Mouse (Mus musculus) spleen, adult 2 months (tissue): ENCODE measurements around the gene Inpp5b.

ENCODE experiments used
- CTCF ChIP-seq: fragments of 200-500 bp; IDR thresholded peaks from 2 replicates; pipeline ENCODE4 v1.5.1; 2011; ENCODE audit warnings: mild to moderate bottlenecking, inconsistent platforms; ENCODE audit not compliant: insufficient read depth, insufficient read length, insufficient replicate concordance; ENCODE audit errors: extremely low read depth
- POLR2A ChIP-seq: fragments of 200-500 bp; IDR thresholded peaks from 2 replicates; pipeline ENCODE4 v1.6.1; 2011; ENCODE audit warnings: low read depth, low read length, inconsistent platforms

- TF ChIP-seq CTCF (no peak), POLR2A (no peak)
These were observed 40.4 kb upstream of the Inpp5b start for GRCm38 (mm10) chr4:124701052-124701845.
